Mouse (Mus musculus): ENCODE data around the gene Rhox10.

DNA sequence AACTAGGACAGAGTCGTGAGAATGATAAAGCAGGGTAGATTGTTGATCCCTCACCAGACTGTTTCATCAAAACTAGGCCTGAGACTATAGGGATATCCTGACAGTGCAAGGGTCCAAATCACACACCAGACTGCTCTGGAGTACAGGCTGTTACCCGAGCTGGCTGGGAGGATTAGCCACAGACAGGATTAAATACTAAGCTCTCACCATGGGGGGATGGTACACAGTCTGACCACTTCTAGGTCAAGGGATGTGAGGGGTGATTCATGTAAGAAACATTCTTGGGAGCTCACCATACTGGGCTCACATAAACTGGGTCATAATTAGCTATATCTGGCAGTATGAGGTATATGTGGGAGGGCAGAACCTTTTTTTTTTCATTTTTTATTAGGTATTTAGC, 32.4 kb upstream of the Rhox10 start:
- no peak for TF ChIP-seq ZC3H11A (IDR thresholded peaks at IDR 0.05; ENCODE audit: borderline replicate concordance, low read depth, low read length)
- no peak for TF ChIP-seq ZNF384 (IDR thresholded peaks at IDR 0.05; ENCODE audit: low read depth, low read length)
- TF ChIP-seq HCFC1 (IDR thresholded peaks at IDR 0.05; ENCODE audit: borderline replicate concordance, insufficient read depth, low read length) = no peak

Data from ES-E14 (cell line).